Mouse (Mus musculus) heart, embryonic 15.5 days (tissue): ENCODE measurements around the gene Map3k1. TPM values are rescaled to one million over a fixed set of nuclear protein-coding genes. Genes with fewer than 3 reads are reported as not detected.

Experiments used
- ATAC-seq: fragments of 200-750 bp; cut with Nextera tagmentation; replicated peaks from 2 replicates; pipeline ENCODE4 v1.8.0; 2017; ENCODE audit warnings: low read depth, moderate TSS enrichment; ENCODE audit not compliant: insufficient number of reproducible peaks, insufficient read depth, low FRiP score
- H3K27ac ChIP-seq: fragments of 300-500 bp; sonication (generic); 2 replicates; pipeline ENCODE4 v1.5.1; 2015; ENCODE audit warnings: mild to moderate bottlenecking, inconsistent platforms
- H3K27me3 ChIP-seq: fragments of 300-500 bp; sonication (generic); 2 replicates; pipeline ENCODE4 v1.6.1; 2015; ENCODE audit warnings: inconsistent platforms
- H3K36me3 ChIP-seq: fragments of 300-500 bp; sonication (generic); 2 replicates; pipeline ENCODE4 v1.6.1; 2015; ENCODE audit warnings: mild to moderate bottlenecking, inconsistent platforms
- H3K4me1 ChIP-seq: fragments of 300-500 bp; sonication (generic); replicated peaks from 2 replicates; pipeline ENCODE4 v1.6.1; 2015; ENCODE audit warnings: inconsistent platforms
- H3K4me2 ChIP-seq: fragments of 300-500 bp; sonication (generic); 2 replicates; pipeline ENCODE4 v1.6.1; 2015; ENCODE audit warnings: inconsistent platforms, mild to moderate bottlenecking, moderate library complexity
- H3K4me3 ChIP-seq: fragments of 300-500 bp; sonication (generic); 2 replicates; pipeline ENCODE4 v1.5.1; 2015; ENCODE audit warnings: mild to moderate bottlenecking, inconsistent platforms
- H3K9ac ChIP-seq: fragments of 300-500 bp; sonication (generic); 2 replicates; pipeline ENCODE4 v1.6.1; 2015; ENCODE audit warnings: mild to moderate bottlenecking, inconsistent platforms
- H3K9me3 ChIP-seq: fragments of 300-500 bp; sonication (generic); replicated peaks from 2 replicates; pipeline ENCODE4 v1.6.1; 2016; ENCODE audit warnings: inconsistent platforms
- WGBS: fragments of 180-500 bp; shearing (Covaris S2); methylation state at CpG from one replicate; pipeline ENCODE4 v1.1.7; 2015; ENCODE audit warnings: mixed read lengths; 5-methylcytosine and 5-hydroxymethylcytosine counted together
- polyA plus RNA-seq: library from polyadenylated mRNA; unstranded; fragments of >200 nt; fragmentation: Nextera tagmentation; extraction: Ambion mirVana; gene quantifications from 2 replicates; pipeline ENCODE4 v1.2.1, GENCODE M21; 2015

The Map3k1 gene
- polyA plus RNA-seq, 1 experiment from 2014 or later, result 11.7 TPM

GRCm38 (mm10) chr13:111787857-111788619 is 20.8 kb downstream of the Map3k1 start:
- ATAC-seq, result peak; percentile 56; the same call in 1 of the 2 replicates
- 24% methylated on average over 18 of the region's 18 CpGs for WGBS
- H3K27me3 ChIP-seq, result no peaks in the 10 kb centered on the region
- no peaks in the 10 kb centered on the region for H3K9me3 ChIP-seq
- peak overlapping the region; percentile 16 for H3K27ac ChIP-seq
- peaks cover 61% of the 10 kb centered on the region for H3K4me1 ChIP-seq
- H3K36me3 ChIP-seq, result no peaks in the 10 kb centered on the region
- H3K4me3 ChIP-seq, result peak overlapping the region; percentile 25
- peak overlapping the region; percentile 54 for H3K4me2 ChIP-seq
- 0 out of 2 replicates have a peak overlapping the region, but pooled peaks have one; percentile 7 for H3K9ac ChIP-seq

- no peak for ATAC-seq
- Histone ChIP-seq H3K27me3 (no peaks in the 10 kb centered on the region), H3K9me3 (no peaks in the 10 kb centered on the region), H3K4me3 (no peak overlapping the region), H3K27ac (no peak overlapping the region), H3K4me1 (peaks cover 51% of the 10 kb centered on the region), H3K36me3 (peaks cover 3% of the 10 kb centered on the region; the same call in 1 of the 2 replicates), H3K9ac (no peak overlapping the region), H3K4me2 (no peak overlapping the region)
- 96% methylated on average over 7 of the region's 7 CpGs for WGBS
These were observed 22.2 kb downstream of the Map3k1 start for GRCm38 (mm10) chr13:111786584-111786983.

GRCm38 (mm10) chr13:111783451-111783850 is 25.3 kb downstream of the Map3k1 start:
- Histone ChIP-seq H3K9me3 (no peaks in the 10 kb centered on the region), H3K27me3 (no peaks in the 10 kb centered on the region), H3K9ac (no peak overlapping the region), H3K36me3 (peaks cover 3% of the 10 kb centered on the region; the same call in 1 of the 2 replicates), H3K4me2 (no peak overlapping the region), H3K27ac (no peak overlapping the region), H3K4me3 (no peak overlapping the region), H3K4me1 (peaks cover 39% of the 10 kb centered on the region)
- WGBS, result 49% methylated on average over 8 of the region's 8 CpGs
- no peak for ATAC-seq

GRCm38 (mm10) chr13:111779471-111779870 is 29.3 kb downstream of the Map3k1 start:
- H3K9ac ChIP-seq, result no peak overlapping the region
- 58% methylated on average over 5 of the region's 5 CpGs for WGBS
- no peak for ATAC-seq
- H3K9me3 ChIP-seq, result no peaks in the 10 kb centered on the region
- peaks cover 41% of the 10 kb centered on the region for H3K4me1 ChIP-seq
- no peak overlapping the region for H3K4me3 ChIP-seq
- H3K36me3 ChIP-seq, result peaks cover 16% of the 10 kb centered on the region
- H3K4me2 ChIP-seq, result no peak overlapping the region
- no peak overlapping the region for H3K27ac ChIP-seq
- no peaks in the 10 kb centered on the region for H3K27me3 ChIP-seq

GRCm38 (mm10) chr13:111778606-111779005 is 30.2 kb downstream of the Map3k1 start:
- H3K4me2 ChIP-seq, result no peak overlapping the region
- 0 out of 2 replicates have a peak, but pooled peaks have one; percentile 17 for ATAC-seq
- 39% methylated on average over 6 of the region's 6 CpGs for WGBS
- peaks cover 22% of the 10 kb centered on the region for H3K36me3 ChIP-seq
- no peaks in the 10 kb centered on the region for H3K9me3 ChIP-seq
- H3K4me3 ChIP-seq, result no peak overlapping the region
- no peak overlapping the region for H3K9ac ChIP-seq
- H3K4me1 ChIP-seq, result peaks cover 34% of the 10 kb centered on the region
- no peak overlapping the region for H3K27ac ChIP-seq
- H3K27me3 ChIP-seq, result no peaks in the 10 kb centered on the region

GRCm38 (mm10) chr13:111777865-111778264 is 30.9 kb downstream of the Map3k1 start:
- H3K36me3 ChIP-seq, result peaks cover 28% of the 10 kb centered on the region
- no peak overlapping the region for H3K4me3 ChIP-seq
- no peak overlapping the region for H3K27ac ChIP-seq
- no peak overlapping the region for H3K9ac ChIP-seq
- peaks cover 31% of the 10 kb centered on the region for H3K4me1 ChIP-seq
- no peaks in the 10 kb centered on the region for H3K27me3 ChIP-seq
- H3K4me2 ChIP-seq, result no peak overlapping the region
- no peak for ATAC-seq
- WGBS, result 37% methylated on average over 10 of the region's 10 CpGs
- no peaks in the 10 kb centered on the region for H3K9me3 ChIP-seq

- H3K36me3 ChIP-seq, result peaks cover 31% of the 10 kb centered on the region
- H3K27ac ChIP-seq, result no peak overlapping the region
- peaks cover 27% of the 10 kb centered on the region for H3K4me1 ChIP-seq
- no peaks in the 10 kb centered on the region for H3K9me3 ChIP-seq
- no peak for ATAC-seq
- 57% methylated on average over 7 of the region's 7 CpGs for WGBS
- no peak overlapping the region for H3K9ac ChIP-seq
- no peak overlapping the region for H3K4me3 ChIP-seq
- no peaks in the 10 kb centered on the region for H3K27me3 ChIP-seq
- no peak overlapping the region for H3K4me2 ChIP-seq
These were observed 31.6 kb downstream of the Map3k1 start for GRCm38 (mm10) chr13:111777179-111777578.

GRCm38 (mm10) chr13:111772075-111772474 is 36.7 kb downstream of the Map3k1 start:
- ATAC-seq, result no peak
- no peak overlapping the region for H3K9ac ChIP-seq
- no peak overlapping the region for H3K4me2 ChIP-seq
- 91% methylated on average over 8 of the region's 8 CpGs for WGBS
- peaks cover 62% of the 10 kb centered on the region for H3K36me3 ChIP-seq
- H3K4me3 ChIP-seq, result no peak overlapping the region
- H3K27me3 ChIP-seq, result no peaks in the 10 kb centered on the region
- H3K4me1 ChIP-seq, result no peaks in the 10 kb centered on the region
- no peak overlapping the region for H3K27ac ChIP-seq
- H3K9me3 ChIP-seq, result no peaks in the 10 kb centered on the region

- no peak overlapping the region for H3K4me2 ChIP-seq
- H3K9ac ChIP-seq, result no peak overlapping the region
- peak; percentile 53; the same call in 1 of the 2 replicates for ATAC-seq
- H3K4me3 ChIP-seq, result no peak overlapping the region
- no peak overlapping the region for H3K27ac ChIP-seq
- no peaks in the 10 kb centered on the region for H3K27me3 ChIP-seq
- H3K9me3 ChIP-seq, result no peaks in the 10 kb centered on the region
- H3K4me1 ChIP-seq, result no peaks in the 10 kb centered on the region
- WGBS, result 46% methylated on average over 7 of the region's 7 CpGs
- peaks cover 70% of the 10 kb centered on the region for H3K36me3 ChIP-seq
These were observed 37.6 kb downstream of the Map3k1 start for GRCm38 (mm10) chr13:111771232-111771631.

GRCm38 (mm10) chr13:111770776-111771175 is 38.0 kb downstream of the Map3k1 start:
- Histone ChIP-seq H3K4me2 (no peak overlapping the region), H3K9ac (no peak overlapping the region), H3K9me3 (no peaks in the 10 kb centered on the region), H3K36me3 (peaks cover 72% of the 10 kb centered on the region), H3K27me3 (no peaks in the 10 kb centered on the region), H3K4me3 (no peak overlapping the region), H3K4me1 (no peaks in the 10 kb centered on the region), H3K27ac (no peak overlapping the region)
- WGBS, result 84% methylated on average over 9 of the region's 9 CpGs
- ATAC-seq, result no peak

- H3K27me3 ChIP-seq, result no peaks in the 10 kb centered on the region
- H3K4me3 ChIP-seq, result no peak overlapping the region
- H3K9ac ChIP-seq, result no peak overlapping the region
- no peak overlapping the region for H3K27ac ChIP-seq
- H3K4me2 ChIP-seq, result no peak overlapping the region
- H3K9me3 ChIP-seq, result no peaks in the 10 kb centered on the region
- ATAC-seq, result no peak
- H3K36me3 ChIP-seq, result peaks cover 90% of the 10 kb centered on the region
- no peaks in the 10 kb centered on the region for H3K4me1 ChIP-seq
- 91% methylated on average over 12 of the region's 12 CpGs for WGBS
These were observed 46.3 kb downstream of the Map3k1 start for GRCm38 (mm10) chr13:111762526-111762925.

GRCm38 (mm10) chr13:111756986-111757385 is 51.8 kb downstream of the Map3k1 start:
- no peaks in the 10 kb centered on the region for H3K4me1 ChIP-seq
- peaks cover 94% of the 10 kb centered on the region for H3K36me3 ChIP-seq
- 90% methylated on average over 6 of the region's 6 CpGs for WGBS
- H3K27me3 ChIP-seq, result no peaks in the 10 kb centered on the region
- no peak for ATAC-seq
- H3K9me3 ChIP-seq, result no peaks in the 10 kb centered on the region
- no peak overlapping the region for H3K27ac ChIP-seq
- H3K4me3 ChIP-seq, result no peak overlapping the region
- no peak overlapping the region for H3K9ac ChIP-seq
- no peak overlapping the region for H3K4me2 ChIP-seq
